Mouse (Mus musculus) liver, postnatal 0 days (tissue): ENCODE measurements around the gene Rnf7. TPM values are rescaled to one million over a fixed set of nuclear protein-coding genes. Genes with fewer than 3 reads are reported as not detected.
A peak's percentile ranks its signal among the peaks of the same experiment; 100 is the strongest.
"Not testable (repeated sequence)": the region's sequence is repeated elsewhere in the genome, so short reads cannot be mapped to it uniquely, and the experiment has no call there.

ENCODE experiments used
- ATAC-seq: fragments of 200-750 bp; cut with Nextera tagmentation; 2 replicates; pipeline ENCODE4 v1.8.0; 2017; ENCODE audit warnings: mild to moderate bottlenecking, moderate library complexity
- DNase-seq: peaks from one replicate; pipeline ENCODE4 v3.0.0-alpha.2; 2016
- H3K27ac ChIP-seq: fragments of 300-500 bp; sonication (generic); 2 replicates; pipeline ENCODE4 v1.5.1; 2014; ENCODE audit warnings: antibody characterized with exemption, moderate library complexity, mild to moderate bottlenecking, low read depth
- H3K27me3 ChIP-seq: fragments of 300-500 bp; sonication (generic); 2 replicates; pipeline ENCODE4 v1.6.1; 2014; ENCODE audit warnings: low read length, control low read depth, mixed read lengths; ENCODE audit not compliant: insufficient read depth
- H3K36me3 ChIP-seq: fragments of 300-500 bp; sonication (generic); replicated peaks from 2 replicates; pipeline ENCODE4 v1.6.1; 2014; ENCODE audit warnings: mild to moderate bottlenecking, control low read depth, low read length, moderate library complexity, mixed read lengths; ENCODE audit not compliant: insufficient read depth
- H3K4me1 ChIP-seq: fragments of 300-500 bp; sonication (generic); 2 replicates; pipeline ENCODE4 v1.6.1; 2014; ENCODE audit warnings: antibody characterized with exemption, mild to moderate bottlenecking, control low read depth; ENCODE audit not compliant: insufficient read depth
- H3K4me2 ChIP-seq: fragments of 300-500 bp; sonication (generic); 2 replicates; pipeline ENCODE4 v1.6.1; 2014; ENCODE audit warnings: low read depth, mild to moderate bottlenecking, low read length, moderate library complexity, mixed read lengths
- H3K4me3 ChIP-seq: fragments of 300-500 bp; sonication (generic); 2 replicates; pipeline ENCODE4 v1.5.1; 2014; ENCODE audit warnings: low read depth, low read length
- H3K9ac ChIP-seq: fragments of 300-500 bp; sonication (generic); replicated peaks from 2 replicates; pipeline ENCODE4 v1.6.1; 2014; ENCODE audit warnings: mild to moderate bottlenecking, moderate library complexity
- H3K9me3 ChIP-seq: fragments of 300-500 bp; sonication (generic); 2 replicates; pipeline ENCODE4 v1.6.1; 2016; ENCODE audit warnings: mild to moderate bottlenecking, control low read depth, low read length, mixed read lengths
- CTCF ChIP-seq: sonication (generic); IDR thresholded peaks from 2 replicates; pipeline ENCODE4 v1.5.1; 2016; ENCODE audit warnings: antibody characterized with exemption, low read depth
- EP300 ChIP-seq: IDR thresholded peaks from 2 replicates; pipeline ENCODE4 v1.6.1; 2016; ENCODE audit warnings: antibody characterized with exemption, low read depth, mild to moderate bottlenecking
- WGBS: fragments of 180-500 bp; shearing (Covaris S2); extraction: QIAGEN DNeasy Blood & Tissue Kit; methylation state at CpG from one replicate; pipeline ENCODE4 v1.1.7; 2014; ENCODE audit not compliant: insufficient replicate concordance; 5-methylcytosine and 5-hydroxymethylcytosine counted together
- polyA plus RNA-seq: library from polyadenylated mRNA; unstranded; fragments of >200 nt; fragmentation: Nextera tagmentation; extraction: Ambion mirVana; gene quantifications from 2 replicates; pipeline ENCODE4 v1.2.1, GENCODE M21; 2015

The Rnf7 gene
- polyA plus RNA-seq, 1 experiment from 2014 or later = 58.6 TPM

GRCm38 (mm10) chr9:96502856-96503610 is 24.6 kb upstream of the Rnf7 start:
- 61% methylated on average over 6 of the region's 6 CpGs for WGBS
- ATAC-seq = peak; percentile 51

GRCm38 (mm10) chr9:96501217-96501616 is 22.7 kb upstream of the Rnf7 start:
- Histone ChIP-seq H3K4me3 (no peak overlapping the region), H3K4me1 (no peaks in the 10 kb centered on the region), H3K9me3 (no peaks in the 10 kb centered on the region; the same call in 1 of the 2 replicates), H3K27ac (no peak overlapping the region), H3K36me3 (no peaks in the 10 kb centered on the region), H3K4me2 (no peak overlapping the region), H3K27me3 (no peaks in the 10 kb centered on the region), H3K9ac (no peak overlapping the region)
- whole genome bisulfite sequencing = 72% methylated on average over 7 of the region's 7 CpGs
- no peak for TF ChIP-seq CTCF
- no peak for TF ChIP-seq EP300
- DNase-seq (no peak), ATAC-seq (no peak)

More at GRCm38 (mm10) chr9:96502856-96503610, 24.6 kb upstream of the Rnf7 start:
- no peaks in the 10 kb centered on the region; the same call in 1 of the 2 replicates for H3K9me3 ChIP-seq
- no peak overlapping the region for H3K27ac ChIP-seq
- H3K4me1 ChIP-seq = no peaks in the 10 kb centered on the region
- peak; percentile 25 for DNase-seq
- no peak overlapping the region for H3K9ac ChIP-seq
- no peak overlapping the region for H3K4me2 ChIP-seq
- TF ChIP-seq EP300 = no peak
- TF ChIP-seq CTCF = no peak
- no peaks in the 10 kb centered on the region for H3K36me3 ChIP-seq
- H3K4me3 ChIP-seq = no peak overlapping the region
- H3K27me3 ChIP-seq = no peaks in the 10 kb centered on the region

- H3K27me3 ChIP-seq = no peaks in the 10 kb centered on the region
- no peak overlapping the region for H3K9ac ChIP-seq
- 43% methylated on average over 3 of the region's 3 CpGs for WGBS
- DNase-seq = no peak
- H3K4me2 ChIP-seq = no peak overlapping the region
- TF ChIP-seq CTCF (no peak), EP300 (no peak)
- no peak overlapping the region for H3K27ac ChIP-seq
- no peak for ATAC-seq
- H3K9me3 ChIP-seq = no peaks in the 10 kb centered on the region
- no peaks in the 10 kb centered on the region for H3K36me3 ChIP-seq
- no peaks in the 10 kb centered on the region; the same call in 1 of the 2 replicates for H3K4me1 ChIP-seq
- H3K4me3 ChIP-seq = no peak overlapping the region
Observed at GRCm38 (mm10) chr9:96493212-96493611, 14.7 kb upstream of the Rnf7 start.

- TF ChIP-seq EP300 = no peak
- TF ChIP-seq CTCF = peak; percentile 91
- H3K9ac ChIP-seq = no peak overlapping the region
Observed at GRCm38 (mm10) chr9:96491810-96492209, 13.3 kb upstream of the Rnf7 start.

GRCm38 (mm10) chr9:96487869-96488268 is 9.4 kb upstream of the Rnf7 start:
- not testable (repeated sequence) for H3K27me3 ChIP-seq, H3K36me3 ChIP-seq, H3K4me1 ChIP-seq, H3K27ac ChIP-seq, H3K9ac ChIP-seq, ATAC-seq, DNase-seq, H3K9me3 ChIP-seq, H3K4me3 ChIP-seq, H3K4me2 ChIP-seq
- 87% methylated on average over 5 of the region's 5 CpGs for WGBS

More at GRCm38 (mm10) chr9:96491810-96492209, 13.3 kb upstream of the Rnf7 start:
- 34% methylated on average over 12 of the region's 12 CpGs for WGBS
- Histone ChIP-seq H3K4me3 (no peak overlapping the region), H3K9me3 (no peaks in the 10 kb centered on the region), H3K36me3 (no peaks in the 10 kb centered on the region), H3K4me1 (no peaks in the 10 kb centered on the region; the same call in 1 of the 2 replicates), H3K4me2 (peak overlapping the region; percentile 47; the same call in 1 of the 2 replicates), H3K27ac (no peak overlapping the region), H3K27me3 (no peaks in the 10 kb centered on the region)
- DNase-seq (peak; percentile 62), ATAC-seq (no peak)

- peak; percentile 8; the same call in 1 of the 2 replicates for ATAC-seq
- WGBS = 49% methylated on average over 2 of the region's 2 CpGs
- Histone ChIP-seq H3K4me3 (no peak overlapping the region), H3K9ac (no peak overlapping the region), H3K27me3 (no peaks in the 10 kb centered on the region), H3K36me3 (no peaks in the 10 kb centered on the region), H3K9me3 (no peaks in the 10 kb centered on the region), H3K4me1 (peaks cover 8% of the 10 kb centered on the region; the same call in 1 of the 2 replicates), H3K27ac (no peak overlapping the region), H3K4me2 (no peak overlapping the region)
- TF ChIP-seq CTCF = no peak
- TF ChIP-seq EP300 = no peak
- DNase-seq = no peak
Observed at GRCm38 (mm10) chr9:96483648-96484047, 5.2 kb upstream of the Rnf7 start.
